In the genomic region with DNA sequence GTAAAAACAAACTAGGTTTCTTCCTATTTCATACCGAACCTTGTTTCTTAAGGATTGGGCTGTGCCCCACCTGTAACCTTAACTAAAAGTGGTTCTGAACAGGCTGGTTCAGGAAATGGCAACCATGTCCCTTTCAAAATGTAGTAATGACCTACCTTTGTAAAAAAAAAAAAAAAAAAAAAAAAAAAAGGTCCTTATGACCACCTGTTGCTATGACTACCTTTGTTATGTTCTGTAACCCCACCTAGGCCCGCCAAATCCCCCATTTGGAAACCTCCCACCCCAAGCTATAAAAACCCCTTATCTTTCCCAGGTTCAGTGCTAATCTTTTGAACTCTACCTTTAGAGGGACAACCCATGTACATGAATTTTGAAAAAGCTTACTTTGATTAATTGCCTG, we compare ENCODE assay signal across 30 mouse cellular contexts.
"Had no signal": no experiment of that assay in that cellular context is flagged by ENCODE, and none has a peak within 500 bp of the region (broad histone marks: within the 10 kb centered on the region; RNA-seq: fewer than 3 reads in every experiment).

No protein-coding gene starts in this region.

- H3K36me3 ChIP-seq: heart, embryonic 10.5 days; heart, embryonic 12.5 days; heart, embryonic 13.5 days; heart, embryonic 15.5 days; hindbrain, embryonic 10.5 days; hindbrain, embryonic 12.5 days; hindbrain, embryonic 13.5 days; hindbrain, embryonic 15.5 days; intestine, embryonic 15.5 days; kidney, embryonic 15.5 days had no signal

- H3K4me3 ChIP-seq: heart, embryonic 10.5 days; heart, embryonic 12.5 days; heart, embryonic 13.5 days; heart, embryonic 15.5 days; hindbrain, embryonic 10.5 days; hindbrain, embryonic 12.5 days; hindbrain, embryonic 13.5 days; hindbrain, embryonic 15.5 days; intestine, embryonic 15.5 days; kidney, embryonic 15.5 days; layer of hippocampus, adult 2 months; left cerebral cortex, adult 2 months had no signal

- H3K27ac ChIP-seq: heart, embryonic 10.5 days; heart, embryonic 13.5 days; heart, embryonic 15.5 days; hindbrain, embryonic 10.5 days; hindbrain, embryonic 12.5 days; hindbrain, embryonic 13.5 days; hindbrain, embryonic 14.5 days; hindbrain, embryonic 15.5 days; hindbrain, postnatal 0 days; intestine, embryonic 15.5 days; kidney, embryonic 15.5 days; kidney, postnatal 0 days; layer of hippocampus, adult 2 months; left cerebral cortex, adult 2 months had no signal

- H3K9ac ChIP-seq: heart, embryonic 12.5 days; heart, embryonic 13.5 days; heart, embryonic 15.5 days; hindbrain, embryonic 12.5 days; hindbrain, embryonic 13.5 days; hindbrain, embryonic 14.5 days; hindbrain, embryonic 15.5 days; intestine, embryonic 15.5 days; kidney, embryonic 15.5 days had no signal

- H3K9me3 ChIP-seq: heart, embryonic 10.5 days; heart, embryonic 12.5 days; heart, embryonic 13.5 days; heart, embryonic 15.5 days; hindbrain, embryonic 10.5 days; hindbrain, embryonic 12.5 days; hindbrain, embryonic 13.5 days; hindbrain, embryonic 15.5 days; intestine, embryonic 15.5 days; kidney, embryonic 15.5 days had no signal

- H3K4me1 ChIP-seq: heart, embryonic 12.5 days; heart, embryonic 15.5 days; hindbrain, embryonic 12.5 days; hindbrain, embryonic 13.5 days; hindbrain, embryonic 15.5 days; intestine, embryonic 15.5 days; kidney, embryonic 15.5 days had no signal

- DNase-seq: heart, postnatal 10 days; heart, postnatal 14 days; heart, postnatal 36 days; heart, postnatal 4 days; kidney, adult 11 months; kidney, adult 18-20 months; kidney, adult 2 months; kidney, adult 8-10 months; kidney, adult 9 months; kidney, postnatal 10 days; kidney, postnatal 14 days; kidney, postnatal 25 days; kidney, postnatal 36 days; layer of hippocampus, adult 9-11 months; layer of hippocampus, postnatal 36 days had no signal
